Mouse (Mus musculus) heart, adult 2 months (tissue): ENCODE data around the gene Ncapd3.
A peak's percentile ranks its signal among the peaks of the same experiment; 100 is the strongest.

Experiments
- CTCF ChIP-seq: fragments of 200-600 bp; IDR thresholded peaks from 2 replicates; pipeline ENCODE4 v1.8.1; 2022; ENCODE audit warnings: antibody characterized with exemption, mild to moderate bottlenecking, moderate library complexity
- EP300 ChIP-seq: fragments of 200-500 bp; IDR thresholded peaks from 2 replicates; pipeline ENCODE4 v1.6.1; 2011; ENCODE audit warnings: low read depth, low read length, control low read depth; ENCODE audit not compliant: insufficient read depth
- POLR2A ChIP-seq: fragments of 200-500 bp; IDR thresholded peaks from 2 replicates; pipeline ENCODE4 v1.6.1; 2011; ENCODE audit warnings: mild to moderate bottlenecking, low read depth, low read length, control low read depth; ENCODE audit not compliant: insufficient read depth

DNA sequence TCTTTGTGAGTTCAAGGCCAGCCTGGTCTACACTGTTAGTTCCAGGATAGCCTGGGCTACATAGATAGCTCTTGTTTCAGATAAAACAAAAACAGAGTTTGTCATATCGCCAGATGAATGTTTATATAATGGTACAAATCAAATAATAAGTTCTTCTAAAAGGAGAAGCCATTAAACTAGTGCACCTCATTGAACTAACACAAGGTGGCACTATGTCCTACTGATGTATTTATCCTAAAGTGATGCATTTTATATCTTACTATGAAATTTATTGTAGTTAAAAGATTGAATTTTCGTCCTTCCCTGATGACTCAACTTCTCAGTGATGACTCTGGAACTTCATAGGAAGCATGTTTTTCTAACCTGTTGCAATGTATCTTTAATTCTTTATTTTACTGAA is 19.5 kb downstream of the Ncapd3 start:
- TF ChIP-seq POLR2A (no peak), CTCF (peak; percentile 61), EP300 (no peak)
